8 mouse cellular contexts compared by ENCODE assay signal in genomic region chr7:67644291-67644690, GRCm38 (mm10). TPM values are rescaled to one million over a fixed set of nuclear protein-coding genes. Genes with fewer than 3 reads are reported as not detected.
DNase-seq lines count a peak whose midpoint lies in the region; ATAC-seq and TF ChIP-seq lines count a peak whose summit lies in the region.

No protein-coding gene starts in this region.

- no peaks in the 10 kb centered on the region for H3K27me3 ChIP-seq in hindbrain, embryonic 16.5 days (replicated peaks; ENCODE audit: control insufficient read depth, insufficient read depth, low read length)
- no peaks in the 10 kb centered on the region for H3K27me3 ChIP-seq in neural tube, embryonic 12.5 days (replicated peaks)

- H3K4me1 ChIP-seq in hindbrain, embryonic 16.5 days (ENCODE audit: control insufficient read depth, insufficient read depth, low read depth, low read length), result peaks cover 19% of the 10 kb centered on the region
- peaks cover 18% of the 10 kb centered on the region for H3K4me1 ChIP-seq in neural tube, embryonic 12.5 days

- no peak for ATAC-seq in hindbrain, embryonic 16.5 days
- no peak for ATAC-seq in neural tube, embryonic 12.5 days (ENCODE audit: low FRiP score, low read depth)

- H3K9ac ChIP-seq in hindbrain, embryonic 16.5 days (ENCODE audit: low read depth, low read length), result peak overlapping the region; percentile 90
- peak overlapping the region; percentile 75; the same call in 1 of the 2 replicates for H3K9ac ChIP-seq in neural tube, embryonic 12.5 days

- no peak for DNase-seq in left cerebral cortex, adult 2 months (ENCODE audit: extremely low spot score in 1 of 2, low spot score in 2 of 2)
- DNase-seq in left cerebral cortex, adult 11 months (ENCODE audit: low spot score), result no peak
- peak; percentile 33 for DNase-seq in cerebellum, adult 9-11 months
- no peak for DNase-seq in ovary, adult 18-20 months (ENCODE audit: low spot score)
- no peak for DNase-seq in thymus, postnatal 4 days
- DNase-seq in c-Kit-positive CD71-positive TER-119-positive erythroid progenitor cells, embryonic 14.5 days (ENCODE audit: low spot score), result no peak

- no peak for TF ChIP-seq CTCF in left cerebral cortex, adult 2 months (IDR thresholded peaks at IDR 0.05)

- peak overlapping the region; percentile 83 for H3K4me3 ChIP-seq in left cerebral cortex, adult 2 months
- H3K4me3 ChIP-seq in hindbrain, embryonic 16.5 days (ENCODE audit: low read length), result peak overlapping the region; percentile 94
- peak overlapping the region; percentile 64 for H3K4me3 ChIP-seq in neural tube, embryonic 12.5 days

- intact Hi-C loops in left cerebral cortex, adult 2 months (cut with DNase I), result no loop called here

- H3K27ac ChIP-seq in left cerebral cortex, adult 2 months, result peak overlapping the region; percentile 93; the same call in 1 of the 2 replicates
- H3K27ac ChIP-seq in hindbrain, embryonic 16.5 days (ENCODE audit: low read depth, low read length), result no peak overlapping the region
- no peak overlapping the region for H3K27ac ChIP-seq in neural tube, embryonic 12.5 days

- 41% methylated on average over 8 of the region's 8 CpGs for WGBS in hindbrain, embryonic 16.5 days
- WGBS in neural tube, embryonic 12.5 days, result 51% methylated on average over 8 of the region's 8 CpGs

- no peaks in the 10 kb centered on the region for H3K9me3 ChIP-seq in hindbrain, embryonic 16.5 days (ENCODE audit: control insufficient read depth, low read length)
- H3K9me3 ChIP-seq in neural tube, embryonic 12.5 days, result no peaks in the 10 kb centered on the region

- peak overlapping the region; percentile 66 for H3K4me2 ChIP-seq in hindbrain, embryonic 16.5 days (ENCODE audit: low read length)
- H3K4me2 ChIP-seq in neural tube, embryonic 12.5 days (replicated peaks), result peak overlapping the region; percentile 60

- no peaks in the 10 kb centered on the region for H3K36me3 ChIP-seq in hindbrain, embryonic 16.5 days (ENCODE audit: control insufficient read depth, insufficient read depth, low read length)
- peaks cover 9% of the 10 kb centered on the region; the same call in 1 of the 2 replicates for H3K36me3 ChIP-seq in neural tube, embryonic 12.5 days

RNA-seq across cellular contexts. Expression of gene Lrrc28, which starts 0.8 kb away (rescaled TPM):
- 10 to 100 TPM; 36.9 to 38.1 TPM for total RNA-seq in left cerebral cortex, adult 2 months (2021)
- 21.1 and 21.2 TPM in 2 replicates for polyA plus RNA-seq in hindbrain, embryonic 16.5 days (2015; fragmentation: Nextera tagmentation; extraction: Ambion mirVana)
- 35.2 and 35.6 TPM in 2 replicates for polyA plus RNA-seq in neural tube, embryonic 12.5 days (2016; fragmentation: Nextera tagmentation; extraction: Ambion mirVana)

RNA-seq across cellular contexts. Expression of gene Ttc23, which starts 2.9 kb away (rescaled TPM):
- total RNA-seq in left cerebral cortex, adult 2 months (2021), result 1 to 10 TPM; 6.1 to 9.0 TPM
- 7.6 and 9.9 TPM in 2 replicates for polyA plus RNA-seq in hindbrain, embryonic 16.5 days (2015; fragmentation: Nextera tagmentation; extraction: Ambion mirVana)
- 22.2 and 23.7 TPM in 2 replicates for polyA plus RNA-seq in neural tube, embryonic 12.5 days (2016; fragmentation: Nextera tagmentation; extraction: Ambion mirVana)
